Mouse (Mus musculus) left cerebral cortex, postnatal 14 days (tissue): ENCODE results near the gene Pde11a. TPM values are rescaled to one million over a fixed set of nuclear protein-coding genes. Genes with fewer than 3 reads are reported as not detected.

ENCODE experiments used
- microRNA-seq, 2 experiments: library from miRNA; unstranded; fragments of <30 nt; microRNA quantifications; one replicate each; pipeline ENCODE4 v1.2.0; 2022
- total RNA-seq, 2 experiments: library from RNA; stranded (reverse); gene quantifications; 2 replicates each; pipeline ENCODE4 v1.2.3; 2021

Gene Pde11a
- total RNA-seq, 2 experiments from 2014 or later = 4.1 to 4.4 TPM

Small RNAs within 50 kb of the gene (microRNA-seq; reads per million reads assigned to microRNA genes)
- gene Gm44337 = 0 reads per million in 2 experiments

Other genes with a start within 250 kb of the Pde11a start
- gene Cyct, start 21.7 kb upstream of the Pde11a start, total RNA-seq = not detected
- 10 to 100 TPM; 38.2 to 40.2 TPM for gene Rbm45, start 31.2 kb upstream of the Pde11a start, total RNA-seq
- 10 to 100 TPM; 44.2 to 49.4 TPM for gene Osbpl6, start 67.7 kb upstream of the Pde11a start, total RNA-seq